Mouse (Mus musculus) stomach, postnatal 0 days (tissue): ENCODE results near the gene Smg6. TPM values are rescaled to one million over a fixed set of nuclear protein-coding genes. Genes with fewer than 3 reads are reported as not detected.

Experiments used
- ATAC-seq: fragments of 200-750 bp; cut with Nextera tagmentation; 2 replicates; pipeline ENCODE4 v1.8.0; 2017; ENCODE audit not compliant: low FRiP score, low TSS enrichment
- DNase-seq: peaks from one replicate; pipeline ENCODE4 v3.0.0-alpha.2; 2016; ENCODE audit warnings: low spot score
- H3K27ac ChIP-seq: fragments of 300-500 bp; sonication (generic); replicated peaks from 2 replicates; pipeline ENCODE4 v1.5.1; 2014; ENCODE audit warnings: mild to moderate bottlenecking, control low read depth
- H3K27me3 ChIP-seq: fragments of 300-500 bp; sonication (generic); 2 replicates; pipeline ENCODE4 v1.6.1; 2014; ENCODE audit warnings: low read length; ENCODE audit not compliant: control insufficient read depth, insufficient read depth
- H3K36me3 ChIP-seq: fragments of 300-500 bp; sonication (generic); 2 replicates; pipeline ENCODE4 v1.6.1; 2014; ENCODE audit warnings: low read length, mixed read lengths; ENCODE audit not compliant: control insufficient read depth, insufficient read depth
- H3K4me1 ChIP-seq: fragments of 300-500 bp; sonication (generic); replicated peaks from 2 replicates; pipeline ENCODE4 v1.6.1; 2014; ENCODE audit warnings: antibody characterized with exemption; ENCODE audit not compliant: control insufficient read depth, insufficient read depth
- H3K4me2 ChIP-seq: fragments of 300-500 bp; sonication (generic); replicated peaks from 2 replicates; pipeline ENCODE4 v1.6.1; 2014; ENCODE audit warnings: low read depth, mild to moderate bottlenecking, control low read depth, moderate library complexity
- H3K4me3 ChIP-seq: fragments of 300-500 bp; sonication (generic); 2 replicates; pipeline ENCODE4 v1.5.1; 2014; ENCODE audit warnings: low read depth, low read length, control low read depth
- H3K9ac ChIP-seq: fragments of 300-500 bp; sonication (generic); 2 replicates; pipeline ENCODE4 v1.6.1; 2014; ENCODE audit warnings: mild to moderate bottlenecking, low read length, control low read depth, mixed read lengths
- H3K9me3 ChIP-seq: fragments of 300-500 bp; sonication (generic); 2 replicates; pipeline ENCODE4 v1.6.1; 2016; ENCODE audit warnings: low read length; ENCODE audit not compliant: control insufficient read depth
- CTCF ChIP-seq: IDR thresholded peaks from 2 replicates; pipeline ENCODE4 v1.5.1; 2016; ENCODE audit warnings: antibody characterized with exemption, low read depth, mild to moderate bottlenecking, moderate library complexity
- EP300 ChIP-seq: optimal IDR thresholded peaks from 2 replicates; pipeline ENCODE3; 2016; ENCODE audit warnings: antibody characterized with exemption
- WGBS: fragments of 180-500 bp; shearing (Covaris S2); extraction: QIAGEN DNeasy Blood & Tissue Kit; methylation state at CpG from one replicate; pipeline ENCODE4 v1.1.7; 2014; 5-methylcytosine and 5-hydroxymethylcytosine counted together
- microRNA counts: library from miRNA; unstranded; fragments of <30 nt; microRNA quantifications from one replicate; lab custom pipeline; 2015
- microRNA-seq: library from miRNA; unstranded; fragments of <30 nt; microRNA quantifications from one replicate; pipeline ENCODE4, GENCODE M21; 2016
- polyA plus RNA-seq: library from polyadenylated mRNA; unstranded; fragments of >200 nt; fragmentation: Nextera tagmentation; extraction: Ambion mirVana; gene quantifications from 2 replicates; pipeline ENCODE4 v1.2.1, GENCODE M21; 2015

The Smg6 gene
- polyA plus RNA-seq, 1 experiment from 2014 or later = 6.1 TPM

GRCm38 (mm10) chr11:75213372-75214080 lies 287.9 kb downstream of the Smg6 start:
- WGBS = 13% methylated on average over 35 of the region's 35 CpGs
- no peaks in the 10 kb centered on the region for H3K27me3 ChIP-seq
- peak overlapping the region; percentile 32 for H3K4me3 ChIP-seq
- DNase-seq (peak; percentile 93), ATAC-seq (peak; percentile 87)
- no peaks in the 10 kb centered on the region for H3K36me3 ChIP-seq
- H3K9ac ChIP-seq = peak overlapping the region; percentile 54
- H3K4me1 ChIP-seq = peaks cover 4% of the 10 kb centered on the region
- H3K4me2 ChIP-seq = peak overlapping the region; percentile 58
- TF ChIP-seq CTCF = no peak
- TF ChIP-seq EP300 = no peak
- H3K9me3 ChIP-seq = no peaks in the 10 kb centered on the region
- H3K27ac ChIP-seq = peak overlapping the region; percentile 90

MicroRNAs encoded within 50 kb of the gene (microRNA counts, 519-probe panel; counts per million panel counts)
- microRNA mmu-miR-132 (lab: Ali Mortazavi, UCI) (4,516 counts per million, percentile 43 among the panel's probes with 10 or more counts), microRNA mmu-miR-212 (lab: Ali Mortazavi, UCI) (not detected)

Small RNA genes within 50 kb of the gene (microRNA-seq; reads per million reads assigned to microRNA genes)
- gene Mir132 (305 reads per million, percentile 60 among the genes with 10 or more reads in this experiment), gene Mir212 (24.8 reads per million, percentile 28 among the genes with 10 or more reads in this experiment)

Other genes starting within 250 kb of the Smg6 start
- gene Pafah1b1, start 201.2 kb upstream of the Smg6 start, polyA plus RNA-seq = 47.5 and 51.7 TPM in 2 replicates
- 13.4 and 13.9 TPM in 2 replicates for gene Mettl16, start 155.0 kb upstream of the Smg6 start, polyA plus RNA-seq
- gene Mnt, start 94.9 kb upstream of the Smg6 start, polyA plus RNA-seq = 2.5 and 2.6 TPM in 2 replicates
- 3.4 and 4.1 TPM in 2 replicates for gene Sgsm2, start 28.8 kb upstream of the Smg6 start, polyA plus RNA-seq
- 22.3 and 22.5 TPM in 2 replicates for gene Tsr1, start 27.8 kb upstream of the Smg6 start, polyA plus RNA-seq
- gene Srr, start 125 bp downstream of the Smg6 start, polyA plus RNA-seq = 8.0 and 9.7 TPM in 2 replicates
- 6.6 and 8.2 TPM in 2 replicates for gene Hic1, start 243.7 kb downstream of the Smg6 start, polyA plus RNA-seq